Mouse (Mus musculus) forebrain, postnatal 0 days (tissue): ENCODE data around the gene Etfbkmt. TPM values are rescaled to one million over a fixed set of nuclear protein-coding genes. Genes with fewer than 3 reads are reported as not detected.
"Not testable (repeated sequence)": the region's sequence is repeated elsewhere in the genome, so short reads cannot be mapped to it uniquely, and the experiment has no call there.

Source experiments
- ATAC-seq: fragments of 200-750 bp; cut with Nextera tagmentation; 2 replicates; pipeline ENCODE4 v1.8.0; 2017; ENCODE audit warnings: mild to moderate bottlenecking, moderate library complexity
- DNase-seq: peaks from one replicate; pipeline ENCODE4 v3.0.0-alpha.2; 2015
- H3K27ac ChIP-seq: fragments of 300-500 bp; sonication (generic); 2 replicates; pipeline ENCODE4 v1.5.1; 2014; ENCODE audit warnings: low read depth, mild to moderate bottlenecking, antibody characterized with exemption, low read length, moderate library complexity, mixed read lengths
- H3K27me3 ChIP-seq: fragments of 300-500 bp; sonication (generic); 2 replicates; pipeline ENCODE4 v1.6.1; 2014; ENCODE audit warnings: mild to moderate bottlenecking, low read length, mixed read lengths; ENCODE audit not compliant: insufficient read depth
- H3K36me3 ChIP-seq: fragments of 300-500 bp; sonication (generic); 2 replicates; pipeline ENCODE4 v1.6.1; 2014; ENCODE audit warnings: mild to moderate bottlenecking, moderate library complexity; ENCODE audit not compliant: insufficient read depth
- H3K4me1 ChIP-seq: fragments of 300-500 bp; sonication (generic); 2 replicates; pipeline ENCODE4 v1.6.1; 2014; ENCODE audit warnings: antibody characterized with exemption; ENCODE audit not compliant: insufficient read depth
- H3K4me2 ChIP-seq: fragments of 300-500 bp; sonication (generic); 2 replicates; pipeline ENCODE4 v1.6.1; 2014; ENCODE audit warnings: low read depth, mild to moderate bottlenecking, moderate library complexity
- H3K4me3 ChIP-seq: fragments of 300-500 bp; sonication (generic); 2 replicates; pipeline ENCODE4 v1.5.1; 2014; ENCODE audit warnings: low read depth, low read length, mixed read lengths
- H3K9ac ChIP-seq: fragments of 300-500 bp; sonication (generic); 2 replicates; pipeline ENCODE4 v1.6.1; 2014; ENCODE audit warnings: mild to moderate bottlenecking
- H3K9me3 ChIP-seq: fragments of 300-500 bp; sonication (generic); 2 replicates; pipeline ENCODE4 v1.6.1; 2016; ENCODE audit warnings: low read length
- CTCF ChIP-seq: sonication (generic); IDR thresholded peaks from 2 replicates; pipeline ENCODE4 v1.5.1; 2016; ENCODE audit warnings: antibody characterized with exemption, control low read depth, low read depth
- WGBS: fragments of 180-500 bp; shearing (Covaris S2); extraction: QIAGEN DNeasy Blood & Tissue Kit; methylation state at CpG from one replicate; pipeline ENCODE4 v1.1.7; 2014; 5-methylcytosine and 5-hydroxymethylcytosine counted together
- polyA plus RNA-seq: library from polyadenylated mRNA; unstranded; fragments of >200 nt; fragmentation: Nextera tagmentation; extraction: Ambion mirVana; gene quantifications from 2 replicates; pipeline ENCODE4 v1.2.1, GENCODE M21; 2015
- total RNA-seq: library from RNA; depleted of rRNA; stranded (reverse); fragments of >200 nt; gene quantifications from 2 replicates; pipeline ENCODE4 v1.2.3, GENCODE M21; 2014

Etfbkmt gene
- total and polyA plus RNA-seq, 2 experiments from 2014 or later: 4.4 to 6.9 TPM

DNA sequence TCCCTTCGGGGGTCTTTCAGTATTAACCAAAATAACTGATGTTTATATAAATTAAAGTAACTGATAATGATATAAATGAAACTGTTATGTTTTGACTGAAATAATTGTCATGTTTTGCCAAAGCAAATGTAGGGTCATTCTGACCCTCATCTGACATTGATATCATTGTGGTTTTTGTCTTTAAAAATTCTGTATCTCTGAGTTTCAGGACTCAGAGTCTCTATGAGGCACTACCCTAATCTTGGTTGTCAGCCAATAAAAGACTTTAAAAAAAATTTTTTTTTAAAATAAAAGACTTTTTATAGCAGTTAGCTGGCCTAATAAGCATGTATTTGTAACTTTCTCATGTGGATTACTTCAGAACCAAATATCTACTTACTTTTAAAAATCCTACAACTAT lies 28.0 kb downstream of the Etfbkmt start:
- 97% methylated on average over 1 of the region's 1 CpGs for WGBS
- Histone ChIP-seq H3K4me3 (no peak overlapping the region), H3K9me3 (no peaks in the 10 kb centered on the region), H3K27ac (no peak overlapping the region), H3K4me2 (no peak overlapping the region), H3K9ac (no peak overlapping the region), H3K36me3 (peaks cover 32% of the 10 kb centered on the region), H3K27me3 (no peaks in the 10 kb centered on the region), H3K4me1 (no peaks in the 10 kb centered on the region)
- no peak for TF ChIP-seq CTCF
- ATAC-seq: no peak
- DNase-seq: no peak

DNA sequence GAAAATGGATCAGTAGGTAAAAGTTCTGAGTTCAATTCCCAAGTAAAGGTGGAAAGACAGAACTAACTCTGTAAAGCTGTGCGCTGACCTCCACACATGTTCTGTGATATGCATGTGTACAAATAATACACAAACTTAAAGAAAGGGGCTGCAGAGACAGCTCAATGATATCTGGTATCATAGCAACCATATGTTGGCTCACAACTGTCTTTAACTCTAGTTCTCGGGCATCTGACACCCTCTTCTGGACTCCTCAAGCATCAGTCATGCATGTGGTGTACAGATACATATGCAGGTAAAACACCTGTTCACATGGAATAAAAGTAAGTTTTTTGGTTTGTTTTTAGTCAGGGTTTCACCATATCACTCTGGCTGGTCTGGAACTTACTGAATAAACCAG lies 28.8 kb downstream of the Etfbkmt start:
- DNase-seq (no peak), ATAC-seq (no peak)
- 98% methylated on average over 2 of the region's 2 CpGs for whole genome bisulfite sequencing
- Histone ChIP-seq H3K27ac (no peak overlapping the region), H3K36me3 (peaks cover 32% of the 10 kb centered on the region), H3K27me3 (no peaks in the 10 kb centered on the region), H3K4me3 (no peak overlapping the region), H3K4me1 (no peaks in the 10 kb centered on the region), H3K9me3 (no peaks in the 10 kb centered on the region), H3K4me2 (no peak overlapping the region), H3K9ac (no peak overlapping the region)
- TF ChIP-seq CTCF: no peak

DNA sequence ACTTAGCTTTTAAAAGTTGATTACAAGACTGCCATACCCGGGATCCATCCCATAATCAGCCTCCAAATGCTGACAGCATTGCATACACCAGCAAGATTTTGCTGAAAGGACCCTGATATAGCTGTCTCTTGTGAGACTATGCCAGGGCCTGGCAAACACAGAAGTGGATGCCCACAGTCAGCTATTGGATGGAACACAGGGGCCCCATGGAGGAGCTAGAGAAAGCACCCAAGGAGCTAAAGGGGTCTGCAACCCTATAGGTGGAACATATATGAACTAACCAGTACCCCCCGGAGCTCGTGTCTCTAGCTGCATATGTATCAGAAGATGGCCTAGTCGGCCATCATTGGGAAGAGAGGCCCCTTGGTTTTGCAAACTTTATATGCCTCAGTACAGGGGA lies 30.3 kb downstream of the Etfbkmt start:
- H3K4me3 ChIP-seq, H3K4me1 ChIP-seq, H3K27ac ChIP-seq, DNase-seq, H3K27me3 ChIP-seq, H3K9me3 ChIP-seq, H3K9ac ChIP-seq, H3K4me2 ChIP-seq, ATAC-seq: not testable (repeated sequence)
- 96% methylated on average over 4 of the region's 4 CpGs for WGBS
- H3K36me3 ChIP-seq: peaks cover 27% of the 10 kb centered on the region

DNA sequence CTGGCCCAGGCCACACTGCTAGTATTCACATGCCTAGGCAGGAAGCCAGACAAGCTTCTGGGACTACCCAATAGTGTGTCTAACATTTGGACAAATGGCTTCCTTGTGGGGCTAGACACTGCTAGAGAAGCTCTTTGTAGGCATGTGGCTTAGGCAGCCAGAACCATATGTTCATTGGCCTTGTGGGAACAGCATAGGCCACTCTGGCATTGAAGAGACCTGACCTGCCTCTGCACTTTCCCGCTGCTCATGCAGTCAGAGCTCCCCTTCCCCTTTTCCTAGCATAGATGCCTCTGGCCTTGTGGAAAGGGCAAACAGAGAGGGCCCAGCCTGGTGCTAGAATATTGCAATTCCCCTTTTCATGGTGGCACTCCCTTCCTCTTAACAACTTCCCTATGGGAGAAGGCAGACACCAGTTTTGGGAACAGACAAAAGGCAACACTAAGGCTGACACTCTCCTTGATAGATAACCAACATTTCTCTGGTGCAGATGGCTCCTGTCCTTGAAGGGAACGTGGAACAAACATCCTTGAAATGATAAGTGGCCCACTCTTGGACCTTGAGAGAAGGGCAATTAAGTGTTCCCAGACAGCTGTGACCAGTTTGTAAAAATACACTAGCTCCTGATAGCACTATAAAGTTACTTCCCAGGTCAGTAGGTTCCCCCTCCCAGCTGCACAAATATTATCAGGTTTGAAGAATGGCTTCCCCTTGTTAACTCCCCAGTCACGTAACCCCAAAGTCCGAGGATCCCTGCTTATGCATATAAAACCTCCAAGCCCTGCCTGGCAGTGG lies 34.4 kb downstream of the Etfbkmt start:
- WGBS: 86% methylated on average over 4 of the region's 4 CpGs
- H3K4me3 ChIP-seq: no peak overlapping the region
- no peak overlapping the region for H3K4me2 ChIP-seq
- H3K9ac ChIP-seq: no peak overlapping the region
- ATAC-seq (no peak; the same call in 1 of the 2 replicates), DNase-seq (no peak)
- peaks cover 29% of the 10 kb centered on the region for H3K36me3 ChIP-seq
- no peaks in the 10 kb centered on the region for H3K27me3 ChIP-seq
- no peaks in the 10 kb centered on the region for H3K4me1 ChIP-seq
- H3K9me3 ChIP-seq: no peaks in the 10 kb centered on the region; the same call in 1 of the 2 replicates
- no peak overlapping the region for H3K27ac ChIP-seq
- no peak for TF ChIP-seq CTCF

DNA sequence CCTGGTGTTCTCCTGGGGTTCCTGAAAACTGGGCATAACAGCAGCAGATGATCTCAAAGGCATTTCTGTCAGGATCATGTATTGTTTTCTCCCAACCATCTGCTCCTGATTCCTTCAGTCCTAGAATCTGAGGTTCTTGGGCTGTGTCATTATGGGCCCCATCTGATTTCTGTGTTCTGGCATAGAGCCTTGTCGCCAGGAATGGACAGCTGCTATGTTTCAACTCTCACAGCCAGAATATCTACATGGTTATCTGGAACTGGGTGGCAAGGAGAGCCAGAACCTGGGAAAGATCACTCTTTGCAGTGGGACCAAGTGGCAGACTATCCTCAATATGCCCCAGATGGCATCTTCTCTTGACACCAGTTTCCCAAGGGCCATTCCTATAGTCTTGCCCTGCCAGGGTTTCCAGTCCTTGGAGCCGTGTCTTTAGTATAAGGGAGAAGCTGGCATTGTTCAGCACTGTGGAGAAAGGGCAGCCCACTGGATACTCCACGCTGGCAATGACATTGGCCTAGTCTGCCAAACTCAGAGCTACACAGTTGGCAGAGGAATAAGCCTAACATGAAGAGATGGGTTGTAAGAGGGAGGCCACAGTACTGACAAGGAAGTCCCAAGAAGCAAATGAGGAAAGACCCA lies 35.4 kb downstream of the Etfbkmt start:
- Histone ChIP-seq H3K4me1 (no peaks in the 10 kb centered on the region), H3K27me3 (no peaks in the 10 kb centered on the region), H3K36me3 (peaks cover 34% of the 10 kb centered on the region), H3K9me3 (no peaks in the 10 kb centered on the region; the same call in 1 of the 2 replicates), H3K4me2 (no peak overlapping the region), H3K4me3 (no peak overlapping the region), H3K27ac (no peak overlapping the region), H3K9ac (no peak overlapping the region)
- DNase-seq (no peak), ATAC-seq (no peak)
- WGBS: 80% methylated on average over 3 of the region's 3 CpGs
- no peak for TF ChIP-seq CTCF

DNA sequence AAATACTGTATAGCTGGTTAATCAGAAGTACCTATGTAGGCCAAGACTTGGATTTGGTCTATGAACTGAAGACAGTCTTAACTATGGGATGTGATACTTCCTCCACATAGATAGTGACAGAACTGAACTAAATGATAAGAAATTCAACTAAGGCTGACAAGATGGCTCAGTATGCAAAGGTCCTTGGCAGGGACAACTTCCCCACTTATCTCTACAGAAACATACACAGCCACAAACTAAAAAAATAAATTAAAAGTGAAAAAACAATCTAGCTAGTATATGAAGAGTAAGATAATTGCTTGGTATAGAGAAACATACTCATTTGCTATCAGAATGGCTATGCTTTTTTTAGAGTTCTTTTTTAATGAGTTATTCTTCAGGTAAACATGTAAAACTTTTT lies 39.4 kb downstream of the Etfbkmt start:
- ATAC-seq (no peak), DNase-seq (no peak)
- peaks cover 47% of the 10 kb centered on the region for H3K36me3 ChIP-seq
- H3K27ac ChIP-seq: no peak overlapping the region
- no peaks in the 10 kb centered on the region; the same call in 1 of the 2 replicates for H3K9me3 ChIP-seq
- H3K4me2 ChIP-seq: no peak overlapping the region
- H3K4me3 ChIP-seq: no peak overlapping the region
- H3K27me3 ChIP-seq: no peaks in the 10 kb centered on the region
- no peak overlapping the region for H3K9ac ChIP-seq
- no peak for TF ChIP-seq CTCF
- no peaks in the 10 kb centered on the region for H3K4me1 ChIP-seq

DNA sequence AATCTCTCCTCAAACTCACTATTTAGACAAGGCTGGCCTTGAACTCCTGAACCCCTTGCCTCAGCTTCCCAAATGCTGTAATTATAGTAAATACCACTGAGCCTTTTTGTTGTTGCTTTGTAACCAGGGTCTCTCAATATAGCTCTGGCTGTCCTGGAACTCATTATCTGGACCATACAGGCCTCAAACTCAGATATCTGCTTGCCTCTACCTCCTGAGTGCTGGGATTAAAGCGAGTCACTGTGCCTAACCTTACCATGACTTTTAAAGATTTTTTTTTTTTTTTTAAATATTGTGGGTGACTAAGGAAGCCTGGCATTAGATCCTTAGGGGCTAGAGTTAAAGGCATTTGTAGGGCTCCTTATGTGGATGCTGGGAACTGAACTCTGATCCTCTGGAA lies 44.4 kb downstream of the Etfbkmt start:
- WGBS: 100% methylated on average over 1 of the region's 1 CpGs
- no peak for TF ChIP-seq CTCF
- ATAC-seq (no peak), DNase-seq (no peak)
- H3K4me1 ChIP-seq: peaks cover 9% of the 10 kb centered on the region
- H3K27me3 ChIP-seq: no peaks in the 10 kb centered on the region
- no peak overlapping the region for H3K9ac ChIP-seq
- H3K27ac ChIP-seq: no peak overlapping the region
- H3K4me3 ChIP-seq: no peak overlapping the region
- H3K9me3 ChIP-seq: no peaks in the 10 kb centered on the region
- H3K4me2 ChIP-seq: no peak overlapping the region
- peaks cover 21% of the 10 kb centered on the region for H3K36me3 ChIP-seq
